22 mouse cellular contexts compared by ENCODE assay signal in the genomic region with DNA sequence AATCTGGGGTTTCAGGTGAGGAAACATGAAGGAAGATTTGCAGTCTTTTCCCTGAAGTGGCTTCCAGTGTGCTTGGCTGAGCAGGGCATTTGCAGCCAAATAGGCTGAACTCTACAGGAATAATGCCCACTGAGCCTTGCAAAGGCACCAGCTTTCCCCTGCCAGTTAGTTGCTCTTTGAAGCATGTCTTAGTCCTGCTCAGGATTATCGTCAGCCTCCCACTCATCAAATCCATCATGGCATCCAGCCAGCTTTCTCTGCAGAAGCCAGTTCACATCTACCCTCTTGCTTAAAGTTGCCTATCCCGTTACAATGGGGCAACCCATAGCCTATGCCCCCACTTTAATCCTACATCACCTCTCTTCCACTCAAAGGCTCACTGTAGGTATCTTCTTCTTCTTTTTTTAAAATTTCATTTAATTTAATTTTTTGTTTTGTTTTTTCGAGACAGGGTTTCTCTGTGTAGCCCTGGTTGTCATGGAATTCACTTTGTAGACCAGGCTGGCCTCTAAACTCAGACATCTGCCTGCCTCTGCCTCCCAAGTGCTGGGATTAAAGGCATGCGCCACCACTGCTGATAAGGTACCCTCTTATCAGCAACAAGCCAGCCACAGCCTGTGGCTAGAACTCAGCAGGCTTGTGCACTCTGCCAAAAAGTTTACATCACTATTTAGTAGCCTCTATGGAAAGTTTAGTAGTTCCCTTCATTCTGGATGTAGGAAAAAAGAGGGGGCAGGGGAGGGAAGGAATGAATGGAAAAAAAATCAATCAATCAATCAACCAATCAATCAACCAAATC. TPM values are rescaled to one million over a fixed set of nuclear protein-coding genes. Genes with fewer than 3 reads are reported as not detected.
DNase-seq lines count a peak whose midpoint lies in the region; ATAC-seq and TF ChIP-seq lines count a peak whose summit lies in the region.
"Had no signal": no experiment of that assay in that cellular context is flagged by ENCODE, and none has a peak within 500 bp of the region (broad histone marks: within the 10 kb centered on the region; RNA-seq: fewer than 3 reads in every experiment).

No protein-coding gene starts in this region.

- H3K4me3 ChIP-seq in kidney, embryonic 16.5 days (ENCODE audit: low read length) = no peak overlapping the region
- H3K4me3 ChIP-seq in forebrain, embryonic 16.5 days (replicated peaks; ENCODE audit: low read length) = no peak overlapping the region
- H3K4me3 ChIP-seq: hindbrain, embryonic 13.5 days; liver, embryonic 15.5 days; megakaryocyte, embryonic 14.5 days; neural tube, embryonic 12.5 days had no signal

- peak; percentile 41 to 69 for DNase-seq in cerebellum, postnatal 14 days
- no peak for DNase-seq in cerebellum, adult 9-10 months
- DNase-seq in kidney, adult 8-10 months = no peak
- DNase-seq in brain, embryonic 14.5 days (ENCODE audit: low read depth) = peak; percentile 45
- DNase-seq in retina, embryonic 14.5 days (ENCODE audit: low spot score) = peak; percentile 41
- no peak for DNase-seq in thymus, adult 18-20 months
- DNase-seq: adrenal gland, postnatal 14 days; cerebellum, postnatal 36 days; gastrocnemius, postnatal 10 days; heart, postnatal 10 days; layer of hippocampus, adult 9-11 months; lung, postnatal 10 days; right cerebral cortex, postnatal 4 days; thymus, postnatal 36 days had no signal

- H3K36me3 ChIP-seq in kidney, embryonic 16.5 days (ENCODE audit: insufficient read depth, low read length) = no peaks in the 10 kb centered on the region
- no peaks in the 10 kb centered on the region for H3K36me3 ChIP-seq in forebrain, embryonic 16.5 days (ENCODE audit: control insufficient read depth, insufficient read depth)
- H3K36me3 ChIP-seq: hindbrain, embryonic 13.5 days; liver, embryonic 15.5 days; neural tube, embryonic 12.5 days had no signal

- 67% methylated on average over 4 of the region's 4 CpGs for WGBS in kidney, embryonic 16.5 days
- WGBS in forebrain, embryonic 16.5 days = 63% methylated on average over 4 of the region's 4 CpGs

- H3K4me1 ChIP-seq in kidney, embryonic 16.5 days (ENCODE audit: insufficient read depth, low read length) = peaks cover 8% of the 10 kb centered on the region; the same call in 1 of the 2 replicates
- no peaks in the 10 kb centered on the region for H3K4me1 ChIP-seq in forebrain, embryonic 16.5 days (replicated peaks; ENCODE audit: control insufficient read depth, insufficient read depth, low read length)
- H3K4me1 ChIP-seq: hindbrain, embryonic 13.5 days; liver, embryonic 15.5 days; megakaryocyte, embryonic 14.5 days; neural tube, embryonic 12.5 days had no signal

- H3K4me2 ChIP-seq in kidney, embryonic 16.5 days (replicated peaks; ENCODE audit: low read depth, low read length) = no peak overlapping the region
- no peak overlapping the region for H3K4me2 ChIP-seq in forebrain, embryonic 16.5 days (ENCODE audit: low read length)
- H3K4me2 ChIP-seq: hindbrain, embryonic 13.5 days; liver, embryonic 15.5 days; neural tube, embryonic 12.5 days had no signal

- no peak overlapping the region for H3K9ac ChIP-seq in kidney, embryonic 16.5 days (replicated peaks; ENCODE audit: low read length)
- H3K9ac ChIP-seq in forebrain, embryonic 16.5 days (replicated peaks; ENCODE audit: low read depth, low read length) = no peak overlapping the region
- H3K9ac ChIP-seq: hindbrain, embryonic 13.5 days; liver, embryonic 15.5 days; neural tube, embryonic 12.5 days had no signal

- peak; percentile 42; the same call in 1 of the 2 replicates for ATAC-seq in kidney, embryonic 16.5 days (ENCODE audit: low FRiP score, low TSS enrichment)
- ATAC-seq in forebrain, embryonic 16.5 days = no peak
- ATAC-seq: intestine, postnatal 0 days had no signal

- no peak for TF ChIP-seq CTCF in brain, embryonic 14.5 days (IDR thresholded peaks at IDR 0.05; ENCODE audit: borderline replicate concordance, extremely low read depth, insufficient read depth, insufficient read length)

- TF ChIP-seq POLR2A in brain, embryonic 14.5 days (IDR thresholded peaks at IDR 0.05; ENCODE audit: borderline replicate concordance, extremely low read depth, insufficient read depth, insufficient read length, poor library complexity, severe bottlenecking) = no peak

- no peaks in the 10 kb centered on the region for H3K27me3 ChIP-seq in kidney, embryonic 16.5 days (ENCODE audit: insufficient read depth, low read length)
- no peaks in the 10 kb centered on the region for H3K27me3 ChIP-seq in forebrain, embryonic 16.5 days (replicated peaks; ENCODE audit: control insufficient read depth, insufficient read depth, low read length)
- H3K27me3 ChIP-seq: hindbrain, embryonic 13.5 days; neural tube, embryonic 12.5 days had no signal

- H3K9me3 ChIP-seq in kidney, embryonic 16.5 days (ENCODE audit: low read length) = no peaks in the 10 kb centered on the region
- no peaks in the 10 kb centered on the region for H3K9me3 ChIP-seq in forebrain, embryonic 16.5 days (ENCODE audit: control insufficient read depth, low read length)
- H3K9me3 ChIP-seq: hindbrain, embryonic 13.5 days; liver, embryonic 15.5 days; neural tube, embryonic 12.5 days had no signal

- no peak overlapping the region for H3K27ac ChIP-seq in kidney, embryonic 16.5 days (ENCODE audit: low read length)
- H3K27ac ChIP-seq in forebrain, embryonic 16.5 days (ENCODE audit: low read length) = no peak overlapping the region
- H3K27ac ChIP-seq: hindbrain, embryonic 13.5 days; liver, embryonic 15.5 days; neural tube, embryonic 12.5 days had no signal

RNA-seq across cellular contexts. Expression of gene Csnk2a2, which starts 9.6 kb away (rescaled TPM):
- polyA plus RNA-seq in kidney, embryonic 16.5 days (2015; fragmentation: Nextera tagmentation; extraction: Ambion mirVana) = 8.0 and 8.7 TPM in 2 replicates
- polyA plus RNA-seq in brain, embryonic 14.5 days (2012; rRNA removed) = 43.8 and 51.8 TPM in 2 replicates
- 10.3 and 11.0 TPM in 2 replicates for polyA plus RNA-seq in forebrain, embryonic 16.5 days (2015; fragmentation: Nextera tagmentation; extraction: Ambion mirVana)

RNA-seq across cellular contexts. Expression of gene Ccdc113, which starts 34.4 kb away (rescaled TPM):
- 1.2 TPM in 2 replicates for polyA plus RNA-seq in kidney, embryonic 16.5 days (2015; fragmentation: Nextera tagmentation; extraction: Ambion mirVana)
- polyA plus RNA-seq in brain, embryonic 14.5 days (2012; rRNA removed) = 0.82 and 1.4 TPM in 2 replicates
- polyA plus RNA-seq in forebrain, embryonic 16.5 days (2015; fragmentation: Nextera tagmentation; extraction: Ambion mirVana) = 1.3 and 1.5 TPM in 2 replicates
- polyA plus RNA-seq: embryonic facial prominence, embryonic 11.5 days; liver, embryonic 15.5 days had no signal

Comparison
In these comparisons a context has a peak if more than half of its experiments do, and no peak if none do; other contexts are left out.
1. DNase-seq: peak in cerebellum, postnatal 14 days (2 of 2), brain, embryonic 14.5 days (single experiment) and retina, embryonic 14.5 days (single experiment); none in cerebellum, adult 9-10 months (single experiment), kidney, adult 8-10 months (0 of 2) and thymus, adult 18-20 months (0 of 2).